Mouse (Mus musculus) midbrain, embryonic 16.5 days (tissue): ENCODE measurements at regions not wholly inside any gene's neighbourhood (a gene's known extent, or its start where the extent isn't known, plus 50 kb on each side); places are given as distances from the start of the nearest gene placed in this dataset.

ENCODE experiments used
- ATAC-seq: fragments of 200-750 bp; cut with Nextera tagmentation; 2 replicates; pipeline ENCODE4 v1.8.0; 2017; ENCODE audit warnings: moderate TSS enrichment
- H3K27ac ChIP-seq: fragments of 300-500 bp; sonication (generic); 2 replicates; pipeline ENCODE4 v1.5.1; 2014; ENCODE audit warnings: mild to moderate bottlenecking, low read length, mixed read lengths
- H3K27me3 ChIP-seq: fragments of 300-500 bp; sonication (generic); 2 replicates; pipeline ENCODE4 v1.6.1; 2014; ENCODE audit warnings: low read depth, low read length, mixed read lengths; ENCODE audit not compliant: control insufficient read depth, insufficient read depth
- H3K36me3 ChIP-seq: fragments of 300-500 bp; sonication (generic); 2 replicates; pipeline ENCODE4 v1.6.1; 2014; ENCODE audit warnings: mild to moderate bottlenecking, low read length, moderate library complexity, mixed read lengths; ENCODE audit not compliant: control insufficient read depth, insufficient read depth
- H3K4me1 ChIP-seq: fragments of 300-500 bp; sonication (generic); 2 replicates; pipeline ENCODE4 v1.6.1; 2014; ENCODE audit warnings: mild to moderate bottlenecking, low read length, mixed read lengths; ENCODE audit not compliant: control insufficient read depth, insufficient read depth
- H3K4me2 ChIP-seq: fragments of 300-500 bp; sonication (generic); 2 replicates; pipeline ENCODE4 v1.6.1; 2014; ENCODE audit warnings: mild to moderate bottlenecking, low read length, mixed read lengths
- H3K4me3 ChIP-seq: fragments of 300-500 bp; sonication (generic); 2 replicates; pipeline ENCODE4 v1.5.1; 2014; ENCODE audit warnings: low read depth, mild to moderate bottlenecking, low read length, moderate library complexity, mixed read lengths
- H3K9ac ChIP-seq: fragments of 300-500 bp; sonication (generic); 2 replicates; pipeline ENCODE4 v1.6.1; 2014; ENCODE audit warnings: low read depth, low read length, mixed read lengths
- H3K9me3 ChIP-seq: fragments of 300-500 bp; sonication (generic); replicated peaks from 2 replicates; pipeline ENCODE4 v1.6.1; 2014; ENCODE audit warnings: mild to moderate bottlenecking, low read length, mixed read lengths; ENCODE audit not compliant: control insufficient read depth, poor library complexity, severe bottlenecking
- WGBS: fragments of 180-500 bp; shearing (Covaris S2); extraction: QIAGEN DNeasy Blood & Tissue Kit; methylation state at CpG from one replicate; pipeline ENCODE4 v1.1.7; 2014; 5-methylcytosine and 5-hydroxymethylcytosine counted together

GRCm38 (mm10) chr11:104065181-104065580 lies 67.5 kb upstream of the Crhr1 start:
- no peak overlapping the region for H3K4me2 ChIP-seq
- no peak for ATAC-seq
- WGBS: 80% methylated on average over 5 of the region's 5 CpGs
- H3K27ac ChIP-seq: no peak overlapping the region
- H3K36me3 ChIP-seq: no peaks in the 10 kb centered on the region
- H3K9me3 ChIP-seq: no peaks in the 10 kb centered on the region
- H3K9ac ChIP-seq: no peak overlapping the region
- no peaks in the 10 kb centered on the region; the same call in 1 of the 2 replicates for H3K4me1 ChIP-seq
- H3K27me3 ChIP-seq: no peaks in the 10 kb centered on the region
- H3K4me3 ChIP-seq: no peak overlapping the region

- Histone ChIP-seq H3K4me1 (0 out of 2 replicates have a peak, but pooled peaks cover 2% of the 10 kb centered on the region), H3K9ac (no peak overlapping the region), H3K36me3 (no peaks in the 10 kb centered on the region), H3K4me3 (no peak overlapping the region), H3K27ac (no peak overlapping the region), H3K4me2 (no peak overlapping the region), H3K27me3 (no peaks in the 10 kb centered on the region), H3K9me3 (no peaks in the 10 kb centered on the region)
- ATAC-seq: no peak
- WGBS: 95% methylated on average over 38 of the region's 38 CpGs
Measured at GRCm38 (mm10) chr11:104072591-104073183, 60.0 kb upstream of the Crhr1 start.

- Histone ChIP-seq H3K9me3 (no peaks in the 10 kb centered on the region), H3K36me3 (no peaks in the 10 kb centered on the region), H3K9ac (no peak overlapping the region), H3K4me1 (0 out of 2 replicates have a peak, but pooled peaks cover 2% of the 10 kb centered on the region), H3K4me2 (no peak overlapping the region), H3K4me3 (no peak overlapping the region), H3K27ac (no peak overlapping the region), H3K27me3 (no peaks in the 10 kb centered on the region)
- no peak for ATAC-seq
- 46% methylated on average over 1 of the region's 1 CpGs for WGBS
Measured at GRCm38 (mm10) chr11:104074763-104075162, 57.9 kb upstream of the Crhr1 start.

- H3K4me2 ChIP-seq: no peak overlapping the region
- no peaks in the 10 kb centered on the region for H3K9me3 ChIP-seq
- ATAC-seq: no peak
- H3K4me1 ChIP-seq: 0 out of 2 replicates have a peak, but pooled peaks cover 2% of the 10 kb centered on the region
- no peak overlapping the region; the same call in 1 of the 2 replicates for H3K9ac ChIP-seq
- no peak overlapping the region for H3K27ac ChIP-seq
- H3K36me3 ChIP-seq: no peaks in the 10 kb centered on the region
- no peaks in the 10 kb centered on the region for H3K27me3 ChIP-seq
- no peak overlapping the region for H3K4me3 ChIP-seq
- 53% methylated on average over 10 of the region's 10 CpGs for WGBS
Measured at GRCm38 (mm10) chr11:104075394-104075793, 57.3 kb upstream of the Crhr1 start.

GRCm38 (mm10) chr11:104082083-104082482 lies 50.6 kb upstream of the Crhr1 start:
- no peak overlapping the region for H3K4me3 ChIP-seq
- no peaks in the 10 kb centered on the region for H3K27me3 ChIP-seq
- no peaks in the 10 kb centered on the region for H3K9me3 ChIP-seq
- no peak overlapping the region for H3K27ac ChIP-seq
- no peaks in the 10 kb centered on the region for H3K36me3 ChIP-seq
- H3K9ac ChIP-seq: no peak overlapping the region
- H3K4me1 ChIP-seq: no peaks in the 10 kb centered on the region
- no peak overlapping the region for H3K4me2 ChIP-seq
- no peak for ATAC-seq
- WGBS: 84% methylated on average over 3 of the region's 3 CpGs
